Comparison of ENCODE assay signal across 18 mouse cellular contexts in genomic region chr14:25137312-25137711, GRCm38 (mm10).
DNase-seq lines count a peak whose midpoint lies in the region; ATAC-seq and TF ChIP-seq lines count a peak whose summit lies in the region.
"Had no signal": no experiment of that assay in that cellular context is flagged by ENCODE, and none has a peak within 500 bp of the region (broad histone marks: within the 10 kb centered on the region; RNA-seq: fewer than 3 reads in every experiment).

No protein-coding gene starts in this region.

- H3K36me3 ChIP-seq in forebrain, postnatal 0 days (ENCODE audit: insufficient read depth): no peaks in the 10 kb centered on the region
- no peaks in the 10 kb centered on the region for H3K36me3 ChIP-seq in forebrain, embryonic 12.5 days (replicated peaks)
- H3K36me3 ChIP-seq: G1E; liver, embryonic 15.5 days; midbrain, embryonic 15.5 days had no signal

- no peak for DNase-seq in forebrain, postnatal 0 days
- DNase-seq in layer of hippocampus, adult 8-10 months (ENCODE audit: low spot score in 2 of 2): peak; percentile 28 to 43
- DNase-seq in layer of hippocampus, postnatal 25 days (ENCODE audit: extremely low spot score in 1 of 2, low spot score in 1 of 2): no peak
- peak; percentile 58 for DNase-seq in right cerebral cortex, postnatal 25 days
- DNase-seq in right cerebral cortex, postnatal 4 days: no peak
- DNase-seq in cerebellum, postnatal 25 days: no peak
- no peak for DNase-seq in lung, postnatal 36 days
- DNase-seq: cerebellum, adult 9-10 months; gastrocnemius, adult 2 months; kidney, adult 8-10 months; kidney, postnatal 4 days had no signal

- no peaks in the 10 kb centered on the region for H3K27me3 ChIP-seq in forebrain, postnatal 0 days (ENCODE audit: insufficient read depth, low read length)
- H3K27me3 ChIP-seq in forebrain, embryonic 12.5 days: no peaks in the 10 kb centered on the region
- H3K27me3 ChIP-seq: heart, embryonic 12.5 days; liver, embryonic 15.5 days; midbrain, embryonic 15.5 days had no signal

- peaks cover 14% of the 10 kb centered on the region; the same call in 1 of the 2 replicates for H3K4me1 ChIP-seq in forebrain, postnatal 0 days (ENCODE audit: insufficient read depth)
- peaks cover 5% of the 10 kb centered on the region; the same call in 1 of the 2 replicates for H3K4me1 ChIP-seq in forebrain, embryonic 12.5 days
- H3K4me1 ChIP-seq: liver, embryonic 15.5 days had no signal

- H3K9me3 ChIP-seq in forebrain, postnatal 0 days (ENCODE audit: low read length): no peaks in the 10 kb centered on the region
- no peaks in the 10 kb centered on the region for H3K9me3 ChIP-seq in forebrain, embryonic 12.5 days
- H3K9me3 ChIP-seq: liver, embryonic 15.5 days; midbrain, embryonic 15.5 days had no signal

- 0 out of 2 replicates have a peak, but pooled peaks have one; percentile 22 for TF ChIP-seq CTCF in forebrain, postnatal 0 days (IDR thresholded peaks at IDR 0.05; ENCODE audit: low read depth)

- no peak overlapping the region for H3K9ac ChIP-seq in forebrain, postnatal 0 days
- no peak overlapping the region for H3K9ac ChIP-seq in forebrain, embryonic 12.5 days
- H3K9ac ChIP-seq: heart, embryonic 12.5 days; liver, embryonic 15.5 days; midbrain, embryonic 15.5 days had no signal

- no peak overlapping the region for H3K4me2 ChIP-seq in forebrain, postnatal 0 days (ENCODE audit: low read depth)
- H3K4me2 ChIP-seq in forebrain, embryonic 12.5 days: no peak overlapping the region
- H3K4me2 ChIP-seq: heart, embryonic 12.5 days; liver, embryonic 15.5 days; midbrain, embryonic 15.5 days had no signal

- no peak overlapping the region for H3K4me3 ChIP-seq in forebrain, postnatal 0 days (ENCODE audit: low read depth, low read length)
- H3K4me3 ChIP-seq in forebrain, embryonic 12.5 days (replicated peaks): no peak overlapping the region
- H3K4me3 ChIP-seq: gastrocnemius, adult 2 months; heart, embryonic 12.5 days; liver, embryonic 15.5 days; midbrain, embryonic 15.5 days had no signal

- no peak for ATAC-seq in forebrain, postnatal 0 days
- ATAC-seq in forebrain, embryonic 12.5 days (ENCODE audit: low FRiP score): no peak
- ATAC-seq: CD4-positive, CD25-positive, alpha-beta regulatory T cell, adult 4 months; lung, postnatal 0 days; midbrain, embryonic 15.5 days had no signal

- WGBS in forebrain, postnatal 0 days: 89% methylated on average over 8 of the region's 8 CpGs
- WGBS in forebrain, embryonic 12.5 days: 91% methylated on average over 8 of the region's 8 CpGs

- no peak overlapping the region for H3K27ac ChIP-seq in forebrain, postnatal 0 days (ENCODE audit: low read depth, low read length)
- H3K27ac ChIP-seq in forebrain, embryonic 12.5 days: no peak overlapping the region
- H3K27ac ChIP-seq: gastrocnemius, adult 2 months; liver, embryonic 15.5 days; midbrain, embryonic 15.5 days had no signal

Comparison
In these comparisons a context has a peak if more than half of its experiments do, and no peak if none do; other contexts are left out.
1. DNase-seq: peak in layer of hippocampus, adult 8-10 months (2 of 2) and right cerebral cortex, postnatal 25 days (single experiment); none in forebrain, postnatal 0 days (single experiment), layer of hippocampus, postnatal 25 days (0 of 2), right cerebral cortex, postnatal 4 days (single experiment), cerebellum, postnatal 25 days (0 of 2) and lung, postnatal 36 days (single experiment).